In the genomic region with DNA sequence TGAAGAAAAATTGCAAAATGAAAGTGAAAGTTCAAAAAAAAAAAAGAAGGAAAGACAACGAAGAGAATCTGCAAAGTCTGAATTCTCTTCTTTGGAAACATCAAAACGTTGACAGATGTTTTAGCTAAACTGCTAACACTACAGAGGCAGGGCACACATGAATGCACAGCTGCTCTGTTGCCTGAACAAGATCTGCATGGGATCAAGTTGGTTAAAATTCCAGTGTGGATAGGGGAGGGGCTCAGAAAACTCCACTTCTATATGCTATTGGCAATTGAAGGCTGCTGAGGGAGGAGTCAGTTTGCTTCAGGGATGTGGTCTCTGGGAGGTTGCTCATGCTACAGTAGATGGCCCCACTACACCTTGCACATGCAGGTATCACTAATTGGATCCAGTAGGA, we compare ENCODE assay signal across 23 mouse cellular contexts.
DNase-seq lines count a peak whose midpoint lies in the region; ATAC-seq and TF ChIP-seq lines count a peak whose summit lies in the region.
"Had no signal": no experiment of that assay in that cellular context is flagged by ENCODE, and none has a peak within 500 bp of the region (broad histone marks: within the 10 kb centered on the region; RNA-seq: fewer than 3 reads in every experiment).

No protein-coding gene starts in this region.

- H3K9ac ChIP-seq in embryonic facial prominence, embryonic 11.5 days (replicated peaks; ENCODE audit: low read length) = no peak overlapping the region
- H3K9ac ChIP-seq in liver, adult 2 months (ENCODE audit: low read depth, low read length) = no peak overlapping the region
- no peak overlapping the region for H3K9ac ChIP-seq in limb, embryonic 14.5 days (ENCODE audit: low read depth, low read length, severe bottlenecking)
- H3K9ac ChIP-seq: hindbrain, embryonic 14.5 days; liver, embryonic 15.5 days; midbrain, embryonic 15.5 days had no signal

- H3K4me3 ChIP-seq in embryonic facial prominence, embryonic 11.5 days (ENCODE audit: low read depth, low read length) = no peak overlapping the region
- H3K4me3 ChIP-seq in embryonic facial prominence, embryonic 10.5 days = no peak overlapping the region
- peak overlapping the region; percentile 11; the same call in 1 of the 2 replicates for H3K4me3 ChIP-seq in liver, adult 2 months (ENCODE audit: insufficient read depth, low read depth, low read length)
- peak overlapping the region; percentile 42; the same call in 1 of the 2 replicates for H3K4me3 ChIP-seq in brown adipose tissue, adult 24 weeks (ENCODE audit: insufficient read depth, low read depth, low read length)
- no peak overlapping the region for H3K4me3 ChIP-seq in limb, embryonic 14.5 days (replicated peaks; ENCODE audit: low read length)
- H3K4me3 ChIP-seq: erythroblast, embryonic 14.5 days; heart, adult 2 months; liver, embryonic 15.5 days; midbrain, embryonic 15.5 days had no signal

- no peak overlapping the region for H3K27ac ChIP-seq in embryonic facial prominence, embryonic 11.5 days (replicated peaks; ENCODE audit: low read depth, low read length)
- H3K27ac ChIP-seq in embryonic facial prominence, embryonic 10.5 days (replicated peaks) = no peak overlapping the region
- no peak overlapping the region for H3K27ac ChIP-seq in liver, adult 2 months (replicated peaks; ENCODE audit: insufficient read depth, low read depth, low read length)
- H3K27ac ChIP-seq in brown adipose tissue, adult 24 weeks (replicated peaks; ENCODE audit: low read depth, low read length) = no peak overlapping the region
- no peak overlapping the region for H3K27ac ChIP-seq in limb, embryonic 14.5 days (replicated peaks; ENCODE audit: low read depth, low read length)
- H3K27ac ChIP-seq: heart, adult 2 months; hindbrain, embryonic 14.5 days; liver, embryonic 15.5 days; midbrain, embryonic 15.5 days; stomach, postnatal 0 days had no signal

- peak; percentile 30 for DNase-seq in embryonic facial prominence, embryonic 11.5 days (ENCODE audit: low spot score)
- DNase-seq in embryonic facial prominence, embryonic 10.5 days (ENCODE audit: low spot score) = no peak
- no peak for DNase-seq in liver, adult 2 months (ENCODE audit: extremely low read depth, low read depth, low spot score)
- DNase-seq in liver = no peak
- DNase-seq in limb, embryonic 14.5 days (ENCODE audit: low spot score) = peak; percentile 50
- no peak for DNase-seq in adrenal gland, postnatal 14 days
- no peak for DNase-seq in cerebellum, adult 11-12 months
- DNase-seq: adrenal gland, postnatal 10 days; cerebellum, adult 18-20 months; gastrocnemius, postnatal 14 days; heart, adult 2 months; heart, postnatal 36 days; kidney, adult 8-10 months; left cerebral cortex, postnatal 4 days; lung, postnatal 10 days; retina, postnatal 1 day had no signal

- no peak for TF ChIP-seq POLR2A in liver, adult 2 months (IDR thresholded peaks at IDR 0.05; ENCODE audit: extremely low read depth, insufficient read depth, low read length)
- TF ChIP-seq POLR2A in limb, embryonic 14.5 days (IDR thresholded peaks at IDR 0.05; ENCODE audit: borderline replicate concordance, extremely low read depth, insufficient read depth, insufficient read length) = no peak

- WGBS in embryonic facial prominence, embryonic 11.5 days = 64% methylated on average over 2 of the region's 2 CpGs
- 64% methylated on average over 2 of the region's 2 CpGs for WGBS in embryonic facial prominence, embryonic 10.5 days
- WGBS in liver, adult 2 months = 44% methylated on average over 2 of the region's 2 CpGs
- WGBS in limb, embryonic 14.5 days = 46% methylated on average over 2 of the region's 2 CpGs

- ATAC-seq in embryonic facial prominence, embryonic 11.5 days (replicated peaks; ENCODE audit: insufficient number of reproducible peaks, low FRiP score, low TSS enrichment, low read depth) = no peak; the same call in 1 of the 2 replicates
- no peak for ATAC-seq in limb, embryonic 14.5 days (ENCODE audit: low FRiP score, low read depth)
- ATAC-seq: forebrain, embryonic 14.5 days; midbrain, embryonic 15.5 days had no signal

- no peaks in the 10 kb centered on the region for H3K4me1 ChIP-seq in embryonic facial prominence, embryonic 11.5 days (ENCODE audit: control insufficient read depth, insufficient read depth, low read length)
- no peaks in the 10 kb centered on the region for H3K4me1 ChIP-seq in embryonic facial prominence, embryonic 10.5 days
- peaks cover 2% of the 10 kb centered on the region for H3K4me1 ChIP-seq in liver, adult 2 months (ENCODE audit: control insufficient read depth, insufficient read depth, low read length)
- H3K4me1 ChIP-seq in brown adipose tissue, adult 24 weeks (ENCODE audit: control insufficient read depth, insufficient read depth, insufficient read length, low read length) = no peaks in the 10 kb centered on the region
- H3K4me1 ChIP-seq in limb, embryonic 14.5 days (ENCODE audit: control insufficient read depth, insufficient read depth, low read length) = no peaks in the 10 kb centered on the region
- H3K4me1 ChIP-seq: liver, embryonic 15.5 days; midbrain, embryonic 15.5 days had no signal

- no peak for TF ChIP-seq CTCF in liver, adult 2 months (IDR thresholded peaks at IDR 0.05; ENCODE audit: low read depth, low read length)

- H3K27me3 ChIP-seq in embryonic facial prominence, embryonic 11.5 days (ENCODE audit: control insufficient read depth, insufficient read depth, low read length) = no peaks in the 10 kb centered on the region
- no peaks in the 10 kb centered on the region for H3K27me3 ChIP-seq in embryonic facial prominence, embryonic 10.5 days (replicated peaks; ENCODE audit: low read depth, poor library complexity, severe bottlenecking)
- H3K27me3 ChIP-seq in liver, adult 2 months (ENCODE audit: control insufficient read depth, insufficient read depth, low read length) = no peaks in the 10 kb centered on the region
- no peaks in the 10 kb centered on the region for H3K27me3 ChIP-seq in limb, embryonic 14.5 days (ENCODE audit: control insufficient read depth, insufficient read depth, low read length)
- H3K27me3 ChIP-seq: liver, embryonic 15.5 days; midbrain, embryonic 15.5 days had no signal

- no peaks in the 10 kb centered on the region for H3K9me3 ChIP-seq in embryonic facial prominence, embryonic 11.5 days (replicated peaks; ENCODE audit: control insufficient read depth, low read length)
- H3K9me3 ChIP-seq in embryonic facial prominence, embryonic 10.5 days = no peaks in the 10 kb centered on the region
- no peaks in the 10 kb centered on the region for H3K9me3 ChIP-seq in limb, embryonic 14.5 days (ENCODE audit: control insufficient read depth, low read length)
- H3K9me3 ChIP-seq: liver, embryonic 15.5 days; midbrain, embryonic 15.5 days had no signal

- no peaks in the 10 kb centered on the region for H3K79me2 ChIP-seq in liver, adult 2 months (ENCODE audit: control insufficient read depth, insufficient read depth, low read length)

- H3K36me3 ChIP-seq in embryonic facial prominence, embryonic 11.5 days (replicated peaks; ENCODE audit: control insufficient read depth, insufficient read depth, low read depth, low read length) = no peaks in the 10 kb centered on the region
- H3K36me3 ChIP-seq in embryonic facial prominence, embryonic 10.5 days (replicated peaks) = no peaks in the 10 kb centered on the region
- H3K36me3 ChIP-seq in liver, adult 2 months (ENCODE audit: control insufficient read depth, insufficient read depth, low read length) = no peaks in the 10 kb centered on the region
- H3K36me3 ChIP-seq in limb, embryonic 14.5 days (ENCODE audit: control insufficient read depth, insufficient read depth, low read length) = no peaks in the 10 kb centered on the region
- H3K36me3 ChIP-seq: liver, embryonic 15.5 days; midbrain, embryonic 15.5 days had no signal

- H3K4me2 ChIP-seq in embryonic facial prominence, embryonic 11.5 days (ENCODE audit: low read depth, low read length) = no peak overlapping the region
- H3K4me2 ChIP-seq in limb, embryonic 14.5 days (replicated peaks; ENCODE audit: low read depth, low read length, severe bottlenecking) = no peak overlapping the region
- H3K4me2 ChIP-seq: hindbrain, embryonic 14.5 days; liver, embryonic 15.5 days; midbrain, embryonic 15.5 days had no signal

Comparison
In these comparisons a context has a peak if more than half of its experiments do, and no peak if none do; other contexts are left out.
1. DNase-seq: peak in embryonic facial prominence, embryonic 11.5 days (single experiment) and limb, embryonic 14.5 days (single experiment); none in embryonic facial prominence, embryonic 10.5 days (single experiment), liver, adult 2 months (single experiment), liver (single experiment), adrenal gland, postnatal 14 days (single experiment) and cerebellum, adult 11-12 months (single experiment).
2. H3K4me3 ChIP-seq: peak in liver, adult 2 months (single experiment) and brown adipose tissue, adult 24 weeks (single experiment); none in embryonic facial prominence, embryonic 11.5 days (single experiment), embryonic facial prominence, embryonic 10.5 days (single experiment) and limb, embryonic 14.5 days (single experiment).